Mouse (Mus musculus) G1E (cell line): Measurements from ENCODE around the gene Zfp536. TPM values are rescaled to one million over a fixed set of nuclear protein-coding genes. Genes with fewer than 3 reads are reported as not detected.

Source experiments
- ATAC-seq: 2 replicates; pipeline ENCODE4 v1.8.0; 2016; ENCODE audit warnings: mild to moderate bottlenecking; ENCODE audit not compliant: insufficient number of reproducible peaks, poor library complexity, low FRiP score, severe bottlenecking; ENCODE audit errors: extremely low read depth
- DNase-seq: peaks from one replicate; pipeline ENCODE4 v3.0.0; 2012; ENCODE audit warnings: low spot score
- H3K27me3 ChIP-seq: 2 replicates; pipeline ENCODE4 v1.6.1; 2012; ENCODE audit warnings: mild to moderate bottlenecking, low read length, inconsistent platforms; ENCODE audit not compliant: insufficient read depth
- H3K36me3 ChIP-seq: replicated peaks from 2 replicates; pipeline ENCODE3; 2012; ENCODE audit warnings: mild to moderate bottlenecking, inconsistent platforms
- H3K4me1 ChIP-seq: 2 replicates; pipeline ENCODE4 v1.6.1; 2012; ENCODE audit warnings: low read depth, low read length, inconsistent platforms, mixed read lengths; ENCODE audit not compliant: insufficient read depth
- H3K4me3 ChIP-seq: 2 replicates; pipeline ENCODE4 v1.5.1; 2012; ENCODE audit warnings: low read depth, mild to moderate bottlenecking, inconsistent platforms, low read length, moderate library complexity, mixed read lengths
- H3K9me3 ChIP-seq: replicated peaks from 2 replicates; pipeline ENCODE4 v1.6.1; 2012; ENCODE audit warnings: inconsistent platforms
- CTCF ChIP-seq: IDR thresholded peaks from 2 replicates; pipeline ENCODE4 v1.5.1; 2012; ENCODE audit warnings: low read depth, low read length, inconsistent platforms, mixed read lengths
- GATA1 ChIP-seq: IDR thresholded peaks from 2 replicates; pipeline ENCODE4 v1.6.1; 2012; ENCODE audit warnings: borderline replicate concordance, low read length, inconsistent platforms, mixed read lengths
- GATA2 ChIP-seq: IDR thresholded peaks from 2 replicates; pipeline ENCODE4 v1.6.1; 2012; ENCODE audit warnings: low read depth, low read length, inconsistent platforms, borderline replicate concordance
- POLR2AphosphoS5 ChIP-seq: IDR thresholded peaks from 2 replicates; pipeline ENCODE4 v1.6.1; 2012; ENCODE audit warnings: low read depth, low read length, inconsistent platforms; ENCODE audit not compliant: insufficient replicate concordance
- TAL1 ChIP-seq: conservative IDR thresholded peaks from 2 replicates; pipeline ENCODE4 v1.6.1; 2012; ENCODE audit warnings: low read depth, low read length, inconsistent platforms, mixed read lengths
- polyA plus RNA-seq: library from polyadenylated mRNA; stranded (reverse); fragments of >175 nt; gene quantifications from 2 replicates; pipeline ENCODE4 v1.2.3, GENCODE M21; 2012
- total RNA-seq, 2 experiments: library from RNA; stranded (forward) in 1 of 2; stranded (reverse) in 1 of 2; fragments of 200-1000 nt in 1 of 2; fragments of >200 nt in 1 of 2; fragmentation: Nextera tagmentation in 1 of 2; gene quantifications; 2 replicates each; pipeline ENCODE4 v1.2.3; 2014 to 2017

Zfp536 gene
- total and polyA plus RNA-seq, 3 experiments = 0.22 TPM; not detected in 2

DNA sequence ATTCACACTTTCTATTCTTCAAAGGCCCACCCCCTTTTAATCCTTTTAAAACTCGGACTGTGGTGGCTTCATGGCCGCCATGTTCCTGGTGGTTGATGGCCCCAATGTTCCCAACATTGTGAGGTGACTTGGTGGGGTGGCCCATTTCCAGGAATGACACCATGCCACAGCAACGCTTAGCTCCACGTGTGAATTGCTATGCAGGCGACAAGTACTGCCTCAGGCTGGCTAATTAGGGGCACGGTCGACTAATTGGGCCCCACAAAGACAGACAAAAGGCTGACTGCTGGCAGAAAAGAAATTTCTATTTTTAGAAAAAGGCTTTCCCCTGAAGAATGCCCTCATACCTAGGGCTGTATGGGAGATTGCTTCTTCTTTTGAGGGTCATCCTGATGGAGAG is 154.2 kb downstream of the Zfp536 start:
- H3K9me3 ChIP-seq = peaks cover 66% of the 10 kb centered on the region
- no peak for ATAC-seq

DNA sequence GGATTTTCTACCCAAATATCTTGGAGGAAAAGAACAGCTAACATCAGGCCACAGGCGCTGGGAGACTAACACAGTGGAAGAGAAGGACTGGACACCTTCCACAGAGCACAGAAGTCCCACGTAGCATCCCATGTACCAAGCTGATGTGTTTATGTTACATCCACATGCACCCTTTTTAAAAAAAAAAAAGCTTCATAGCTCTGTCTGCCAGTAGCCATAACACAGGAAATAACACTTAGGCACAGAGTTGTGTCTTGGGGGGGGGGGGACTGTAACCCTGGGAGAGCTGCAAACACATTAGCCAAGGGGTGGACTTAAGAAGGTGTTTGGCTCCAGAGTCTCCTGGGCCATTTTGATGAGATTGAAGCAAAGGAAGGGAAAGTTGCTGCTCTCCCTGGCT is 155.6 kb downstream of the Zfp536 start:
- no peak for TF ChIP-seq GATA2
- no peak for TF ChIP-seq GATA1
- TF ChIP-seq TAL1 = no peak
- no peak for TF ChIP-seq POLR2AphosphoS5
- TF ChIP-seq CTCF = no peak
- Histone ChIP-seq H3K4me3 (no peak overlapping the region), H3K4me1 (no peaks in the 10 kb centered on the region), H3K36me3 (no peaks in the 10 kb centered on the region), H3K27me3 (no peaks in the 10 kb centered on the region), H3K9me3 (peaks cover 63% of the 10 kb centered on the region)
- no peak for DNase-seq
- ATAC-seq = no peak

More for the DNA sequence above, 154.2 kb downstream of the Zfp536 start:
- TF ChIP-seq POLR2AphosphoS5 (no peak), GATA2 (no peak), CTCF (no peak), GATA1 (no peak), TAL1 (no peak)
- no peak for DNase-seq
- Histone ChIP-seq H3K4me3 (no peak overlapping the region), H3K4me1 (no peaks in the 10 kb centered on the region), H3K36me3 (no peaks in the 10 kb centered on the region), H3K27me3 (no peaks in the 10 kb centered on the region)

DNA sequence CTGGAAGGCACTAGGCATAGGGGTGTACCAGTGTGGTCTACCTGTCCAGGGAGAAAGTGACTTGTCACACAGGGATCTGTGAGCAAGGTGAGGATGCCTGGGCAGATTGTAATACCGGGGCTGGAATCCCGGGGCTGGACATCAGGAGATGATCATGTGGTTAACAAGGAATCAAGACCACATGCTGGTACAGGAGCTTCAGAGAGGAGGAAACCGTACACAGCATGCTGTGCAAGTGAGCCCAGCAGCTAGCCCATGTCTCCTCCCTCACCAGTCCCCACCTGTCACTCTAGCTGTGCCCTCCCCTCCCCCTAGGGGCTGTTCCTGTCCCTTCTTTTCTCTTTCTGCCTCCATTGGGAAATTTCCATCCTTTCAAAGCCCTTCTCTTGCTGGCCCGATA is 157.5 kb downstream of the Zfp536 start:
- no peak overlapping the region for H3K4me3 ChIP-seq
- H3K27me3 ChIP-seq = no peaks in the 10 kb centered on the region
- DNase-seq = no peak
- no peaks in the 10 kb centered on the region for H3K36me3 ChIP-seq
- H3K4me1 ChIP-seq = no peaks in the 10 kb centered on the region
- ATAC-seq = no peak
- TF ChIP-seq POLR2AphosphoS5 (no peak), GATA2 (no peak), CTCF (no peak), GATA1 (no peak), TAL1 (no peak)
- peaks cover 65% of the 10 kb centered on the region for H3K9me3 ChIP-seq

DNA sequence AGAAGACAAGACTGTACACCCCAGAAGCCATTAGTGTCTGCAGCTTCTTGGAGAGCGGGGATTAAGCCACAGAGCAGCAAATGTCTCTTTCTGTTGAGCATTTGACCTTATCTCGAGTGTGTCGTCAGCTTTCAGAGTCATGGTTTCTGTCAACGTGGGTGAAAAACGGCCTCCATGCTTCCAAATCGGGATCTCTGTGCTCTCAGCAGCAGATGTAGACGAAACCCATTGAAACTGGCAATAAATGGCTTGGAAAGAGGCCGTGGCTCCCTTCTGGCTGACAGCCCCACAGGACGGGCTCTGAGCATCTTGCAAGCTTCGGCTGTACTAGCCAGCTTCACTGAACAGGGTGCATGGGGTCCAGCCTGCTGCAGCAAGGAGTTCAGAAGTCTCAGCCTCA is 159.1 kb downstream of the Zfp536 start:
- no peak for DNase-seq
- TF ChIP-seq GATA1 (no peak), TAL1 (no peak), GATA2 (no peak), POLR2AphosphoS5 (no peak), CTCF (no peak)
- Histone ChIP-seq H3K27me3 (no peaks in the 10 kb centered on the region), H3K4me3 (no peak overlapping the region), H3K36me3 (no peaks in the 10 kb centered on the region), H3K9me3 (peaks cover 66% of the 10 kb centered on the region), H3K4me1 (no peaks in the 10 kb centered on the region)
- no peak for ATAC-seq

DNA sequence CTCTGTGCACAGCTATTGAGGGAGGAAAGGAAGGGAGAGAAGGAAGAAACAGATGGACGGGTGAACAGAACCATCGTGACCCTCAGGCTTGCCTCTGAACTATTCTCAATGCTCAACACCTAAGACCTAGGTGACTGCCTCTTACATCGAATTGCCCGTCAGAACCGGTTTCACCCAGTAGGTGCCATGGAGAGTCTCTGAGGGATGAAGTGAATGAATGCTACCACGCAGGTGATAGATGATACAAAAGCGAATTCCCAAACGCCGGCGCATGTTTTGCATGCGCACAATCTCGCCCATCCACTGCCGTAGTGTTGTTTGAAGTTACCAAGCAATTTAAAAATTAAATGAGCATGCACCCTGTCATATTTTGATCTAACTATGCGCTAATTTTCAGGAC is 164.9 kb downstream of the Zfp536 start:
- Histone ChIP-seq H3K4me1 (no peaks in the 10 kb centered on the region), H3K36me3 (no peaks in the 10 kb centered on the region), H3K4me3 (no peak overlapping the region), H3K27me3 (no peaks in the 10 kb centered on the region), H3K9me3 (peaks cover 55% of the 10 kb centered on the region)
- ATAC-seq (no peak), DNase-seq (no peak)
- no peak for TF ChIP-seq GATA2
- TF ChIP-seq GATA1 = no peak
- no peak for TF ChIP-seq TAL1
- no peak for TF ChIP-seq CTCF
- no peak for TF ChIP-seq POLR2AphosphoS5

DNA sequence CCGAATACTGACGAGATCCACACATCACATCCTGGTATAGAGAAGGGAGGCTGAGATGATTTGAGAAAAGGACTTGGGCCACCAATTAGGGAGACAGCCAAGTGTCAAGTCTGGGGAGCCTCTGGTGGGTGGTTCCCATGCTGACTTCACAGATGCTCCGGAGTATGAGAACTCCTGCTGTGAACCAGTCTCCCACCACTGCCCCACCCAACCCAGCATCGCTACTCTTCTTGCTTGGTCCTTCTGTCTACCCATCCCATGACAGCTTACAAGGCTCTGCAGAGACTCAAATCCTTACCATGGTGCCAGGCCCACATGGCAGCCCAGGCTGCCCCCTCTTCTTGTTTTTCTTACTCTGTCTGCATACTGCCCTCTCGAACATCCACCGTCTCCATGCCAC is 165.5 kb downstream of the Zfp536 start:
- H3K9me3 ChIP-seq = peaks cover 54% of the 10 kb centered on the region

More for the DNA sequence above, 165.5 kb downstream of the Zfp536 start:
- Histone ChIP-seq H3K4me1 (no peaks in the 10 kb centered on the region), H3K36me3 (no peaks in the 10 kb centered on the region), H3K4me3 (no peak overlapping the region), H3K27me3 (no peaks in the 10 kb centered on the region)
- TF ChIP-seq TAL1 (no peak), CTCF (no peak), POLR2AphosphoS5 (no peak), GATA2 (no peak), GATA1 (no peak)
- ATAC-seq (no peak), DNase-seq (no peak)
